Mouse (Mus musculus) brain, embryonic 14.5 days (tissue): ENCODE measurements at regions not wholly inside any gene's neighbourhood (a gene's known extent, or its start where the extent isn't known, plus 50 kb on each side); places are given as distances from the start of the nearest gene placed in this dataset.

Experiments used
- CTCF ChIP-seq: fragments of 200-500 bp; IDR thresholded peaks from 2 replicates; pipeline ENCODE4 v1.5.1; 2012; ENCODE audit warnings: inconsistent platforms, mild to moderate bottlenecking, moderate library complexity, borderline replicate concordance; ENCODE audit not compliant: insufficient read depth, insufficient read length; ENCODE audit errors: extremely low read depth
- POLR2A ChIP-seq: fragments of 200-500 bp; IDR thresholded peaks from 2 replicates; pipeline ENCODE4 v1.6.1; 2012; ENCODE audit warnings: mild to moderate bottlenecking, inconsistent platforms, borderline replicate concordance; ENCODE audit not compliant: poor library complexity, insufficient read depth, insufficient read length, severe bottlenecking; ENCODE audit errors: extremely low read depth

DNA sequence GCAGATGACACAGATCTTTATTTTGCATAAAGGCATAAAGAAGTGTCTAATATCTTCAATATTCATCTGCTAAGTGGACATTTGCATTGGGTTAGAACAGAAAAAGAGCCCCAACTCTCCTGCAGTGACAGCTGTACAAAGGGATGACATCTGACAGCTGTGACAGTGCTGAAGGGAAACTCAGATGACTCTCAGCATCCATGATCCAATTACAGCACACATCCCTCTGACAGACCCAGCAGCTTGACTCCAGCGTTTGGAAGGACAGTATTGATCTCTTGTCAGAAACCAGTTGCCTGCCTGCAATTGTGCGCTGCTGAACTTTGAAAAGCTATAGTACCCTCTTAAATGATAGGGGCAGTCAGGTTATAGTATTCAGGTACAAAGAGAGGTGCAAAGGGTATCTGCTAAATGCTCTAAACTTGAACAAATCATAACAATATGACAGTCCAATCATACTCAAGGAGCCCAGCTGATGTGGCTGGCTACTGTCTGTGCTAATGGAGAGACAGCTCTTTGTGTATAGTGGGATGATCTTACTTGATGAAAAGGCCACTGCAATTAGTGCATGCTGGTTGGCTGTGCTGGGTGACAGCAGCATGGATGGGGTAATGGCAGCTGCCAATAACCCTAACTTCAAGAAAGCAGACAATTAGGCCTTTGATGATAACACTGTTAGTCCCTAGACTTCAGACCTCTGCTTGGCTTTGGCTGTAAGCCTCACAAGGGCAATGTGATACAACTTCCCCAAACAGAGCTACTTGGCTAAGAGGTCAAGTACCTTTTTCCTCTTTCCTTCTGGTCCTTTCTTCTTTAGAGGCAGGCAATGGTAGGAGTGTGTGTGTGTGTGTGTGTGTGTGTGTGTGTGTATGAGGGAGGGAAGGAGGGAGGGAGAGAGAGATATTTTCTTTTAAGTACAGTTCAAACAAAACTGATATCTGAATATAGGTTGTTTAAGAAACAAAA is 662.9 kb downstream of the Nr4a2 start:
- TF ChIP-seq CTCF: no peak
- TF ChIP-seq POLR2A: no peak
